Mouse (Mus musculus) testis, adult 2 months (tissue): ENCODE results near the gene Gm21985. TPM values are rescaled to one million over a fixed set of nuclear protein-coding genes. Genes with fewer than 3 reads are reported as not detected.

Source experiments
- H3K27ac ChIP-seq: fragments of 200-500 bp; 2 replicates; pipeline ENCODE4 v1.5.1; 2012; ENCODE audit warnings: low read depth, low read length; ENCODE audit not compliant: control insufficient read depth, insufficient read depth
- H3K27me3 ChIP-seq: fragments of 200-500 bp; 2 replicates; pipeline ENCODE4 v1.6.1; 2012; ENCODE audit warnings: mild to moderate bottlenecking, low read length, moderate library complexity; ENCODE audit not compliant: control insufficient read depth, insufficient read depth
- H3K36me3 ChIP-seq: fragments of 200-500 bp; 2 replicates; pipeline ENCODE4 v1.6.1; 2012; ENCODE audit warnings: mild to moderate bottlenecking, low read length; ENCODE audit not compliant: control insufficient read depth, insufficient read depth
- H3K4me1 ChIP-seq: fragments of 200-500 bp; 2 replicates; pipeline ENCODE4 v1.6.1; 2012; ENCODE audit warnings: low read length; ENCODE audit not compliant: control insufficient read depth, insufficient read depth
- H3K4me3 ChIP-seq: fragments of 200-500 bp; 2 replicates; pipeline ENCODE4 v1.5.1; 2012; ENCODE audit warnings: low read depth, mild to moderate bottlenecking, low read length, moderate library complexity, mixed read lengths; ENCODE audit not compliant: control insufficient read depth
- CTCF ChIP-seq: fragments of 200-500 bp; IDR thresholded peaks from 2 replicates; pipeline ENCODE4 v1.5.1; 2012; ENCODE audit warnings: low read depth, mild to moderate bottlenecking, inconsistent platforms, low read length, moderate library complexity; ENCODE audit not compliant: control insufficient read depth, insufficient read depth, insufficient replicate concordance
- POLR2A ChIP-seq: fragments of 200-500 bp; IDR thresholded peaks from 2 replicates; pipeline ENCODE4 v1.6.1; 2012; ENCODE audit warnings: low read depth, mild to moderate bottlenecking, inconsistent platforms, low read length, moderate library complexity; ENCODE audit not compliant: control insufficient read depth
- polyA plus RNA-seq: library from polyadenylated mRNA; depleted of rRNA; stranded (reverse); fragments of >200 nt; gene quantifications from 2 replicates; pipeline ENCODE4 v1.2.3, GENCODE M21; 2012

Gene Gm21985
- polyA plus RNA-seq, 1 experiment = not detected

- Histone ChIP-seq H3K4me1 (no peaks in the 10 kb centered on the region), H3K27me3 (no peaks in the 10 kb centered on the region), H3K36me3 (no peaks in the 10 kb centered on the region; the same call in 1 of the 2 replicates), H3K27ac (no peak overlapping the region), H3K4me3 (no peak overlapping the region)
- TF ChIP-seq POLR2A = no peak
These were observed 16.2 kb upstream of the Gm21985 start for GRCm38 (mm10) chr2:112249780-112250453.

- H3K36me3 ChIP-seq = no peaks in the 10 kb centered on the region
- H3K4me3 ChIP-seq = no peak overlapping the region
- no peak overlapping the region for H3K27ac ChIP-seq
- H3K4me1 ChIP-seq = peaks cover 11% of the 10 kb centered on the region
- H3K27me3 ChIP-seq = no peaks in the 10 kb centered on the region
- no peak for TF ChIP-seq POLR2A
- TF ChIP-seq CTCF = no peak
These were observed 11.2 kb upstream of the Gm21985 start for GRCm38 (mm10) chr2:112254675-112255515.

- TF ChIP-seq POLR2A (no peak), CTCF (no peak)
- no peak within 1 kb of the TSS for H3K27ac ChIP-seq
These were observed 6.7 kb upstream of the Gm21985 start, which contains the start of gene Nutm1 for GRCm38 (mm10) chr2:112259241-112259962. Gene Nutm1 (minus strand): TSS chr2:112259291.

DNA sequence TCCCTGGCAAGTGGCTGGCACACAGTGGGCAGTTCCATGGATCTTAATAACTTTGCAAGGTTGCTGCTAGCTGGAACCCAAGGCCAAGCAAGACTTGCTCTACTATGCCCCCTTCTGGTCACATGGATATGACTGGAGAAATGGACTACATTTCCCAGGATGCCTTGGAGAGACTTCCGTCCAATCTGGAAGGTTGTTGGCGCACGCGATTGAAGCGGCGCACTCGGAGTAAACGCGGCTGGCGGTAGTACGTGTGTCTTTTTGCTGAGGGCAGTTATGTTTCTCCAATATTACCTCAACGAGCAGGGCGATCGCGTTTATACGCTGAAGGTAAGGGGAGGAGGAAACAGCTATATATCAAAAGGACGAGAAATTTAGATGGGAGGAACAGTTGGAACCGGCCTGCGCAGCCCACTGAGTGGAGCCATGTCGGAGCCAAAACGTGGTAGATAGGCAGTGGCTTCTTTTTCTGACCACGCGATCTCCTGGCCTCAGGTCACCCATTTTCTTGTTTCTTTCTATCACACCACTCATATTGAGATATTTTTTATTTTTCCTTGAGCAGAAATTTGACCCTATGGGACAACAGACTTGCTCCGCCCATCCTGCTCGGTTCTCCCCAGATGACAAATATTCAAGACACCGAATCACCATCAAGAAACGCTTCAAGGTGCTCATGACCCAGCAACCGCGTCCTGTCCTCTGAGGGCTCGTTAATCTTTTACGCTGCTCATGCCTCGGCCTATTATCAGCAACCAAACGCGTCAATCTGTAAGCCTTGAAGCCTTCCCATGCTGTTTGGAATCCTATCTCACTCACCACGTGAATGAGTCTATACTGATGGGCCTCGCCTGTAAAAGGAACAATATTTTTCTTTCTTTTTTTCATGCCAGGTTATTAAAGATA, 4.1 kb upstream of the Gm21985 start, which contains the start of gene Nop10:
Gene Nop10 (plus strand): TSS at position 179 of the 906 bp plus-strand sequence.
- Histone ChIP-seq H3K4me1 (peaks cover 11% of the 10 kb centered on the region), H3K36me3 (peaks cover 2% of the 10 kb centered on the region), H3K27ac (peak within 1 kb of the TSS; percentile 94), H3K27me3 (no peaks in the 10 kb centered on the region), H3K4me3 (peak within 1 kb of the TSS; percentile 89)
- TF ChIP-seq CTCF = peak; percentile 74
- peak; percentile 100 for TF ChIP-seq POLR2A

More at GRCm38 (mm10) chr2:112259241-112259962, 6.7 kb upstream of the Gm21985 start, which contains the start of gene Nutm1:
- Histone ChIP-seq H3K4me1 (peaks cover 13% of the 10 kb centered on the region), H3K4me3 (peak within 1 kb of the TSS; percentile 65), H3K36me3 (no peaks in the 10 kb centered on the region), H3K27me3 (no peaks in the 10 kb centered on the region)

DNA sequence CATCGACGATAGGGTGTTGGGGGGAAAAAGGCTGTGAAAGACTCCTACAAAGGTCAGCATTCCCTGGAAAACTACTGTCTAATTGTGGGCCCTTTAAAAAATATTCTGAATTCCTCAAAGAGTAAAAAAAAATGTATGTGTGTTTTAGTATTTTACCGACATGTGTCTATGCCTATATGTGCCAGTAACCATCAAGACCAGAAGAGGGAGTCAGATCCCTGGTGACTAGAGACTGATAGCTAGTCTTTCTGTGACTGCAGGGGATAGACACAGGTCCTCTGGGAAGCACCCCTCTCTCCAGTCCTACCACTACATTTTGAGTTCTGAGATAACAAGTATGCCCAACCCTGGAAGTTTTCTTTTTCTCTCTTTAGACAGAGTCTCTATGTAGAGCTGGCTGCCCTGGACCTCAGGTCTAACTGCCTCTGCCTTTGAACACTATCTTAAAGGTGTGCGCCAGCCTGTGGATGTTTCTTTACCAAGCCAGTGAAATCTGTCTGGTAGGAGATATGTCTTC, 3.3 kb upstream of the Gm21985 start:
- H3K4me3 ChIP-seq = peak overlapping the region; percentile 89; the same call in 1 of the 2 replicates
- peaks cover 11% of the 10 kb centered on the region for H3K4me1 ChIP-seq
- no peaks in the 10 kb centered on the region for H3K27me3 ChIP-seq
- TF ChIP-seq POLR2A = no peak
- TF ChIP-seq CTCF = no peak
- peaks cover 2% of the 10 kb centered on the region for H3K36me3 ChIP-seq
- H3K27ac ChIP-seq = no peak overlapping the region; the same call in 1 of the 2 replicates

- TF ChIP-seq POLR2A = no peak
- no peak for TF ChIP-seq CTCF
- Histone ChIP-seq H3K4me3 (no peak overlapping the region; the same call in 1 of the 2 replicates), H3K27ac (no peak overlapping the region), H3K27me3 (no peaks in the 10 kb centered on the region), H3K4me1 (peaks cover 11% of the 10 kb centered on the region), H3K36me3 (peaks cover 2% of the 10 kb centered on the region)
These were observed 1.8 kb upstream of the Gm21985 start for GRCm38 (mm10) chr2:112264364-112264763.
